Mouse (Mus musculus): Measurements from ENCODE around the gene Prdm16.

DNA sequence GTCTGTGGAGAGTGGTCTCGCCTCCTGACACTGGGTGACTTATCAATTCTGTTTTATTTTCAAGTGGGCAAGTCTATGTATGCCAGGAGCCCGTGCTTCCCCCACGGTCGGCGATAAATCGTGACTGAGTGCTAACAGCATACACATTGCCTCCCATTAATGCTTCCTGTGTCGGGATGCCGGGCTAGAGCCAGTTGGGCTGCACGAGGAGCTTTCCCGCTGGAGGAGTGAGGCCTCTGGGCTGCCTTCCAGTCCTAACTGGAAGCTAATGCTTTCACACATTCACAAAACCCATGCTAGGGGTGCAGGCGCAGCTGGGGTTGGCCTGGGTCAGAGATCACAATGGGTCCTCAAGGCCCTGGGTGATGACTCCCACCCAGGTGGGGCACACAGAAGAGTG, 212.0 kb downstream of the Prdm16 start:
- TF ChIP-seq HCFC1 (IDR thresholded peaks at IDR 0.05; ENCODE audit: borderline replicate concordance, insufficient read depth, low read length) (no peak), MAFK (IDR thresholded peaks at IDR 0.05; ENCODE audit: insufficient read depth, low read depth, low read length) (no peak), ZNF384 (IDR thresholded peaks at IDR 0.05; ENCODE audit: low read depth, low read length) (no peak), ZC3H11A (IDR thresholded peaks at IDR 0.05; ENCODE audit: borderline replicate concordance, low read depth, low read length) (no peak), CHD2 (IDR thresholded peaks at IDR 0.05; ENCODE audit: low read depth, low read length) (no peak)
